Mouse (Mus musculus): ENCODE results near the gene Stx1a. TPM values are rescaled to one million over a fixed set of nuclear protein-coding genes. Genes with fewer than 3 reads are reported as not detected.
A peak's percentile ranks its signal among the peaks of the same experiment; 100 is the strongest.

Gene Stx1a
- polyA plus RNA-seq, 2 experiments: 11.4 to 39.2 TPM

DNA sequence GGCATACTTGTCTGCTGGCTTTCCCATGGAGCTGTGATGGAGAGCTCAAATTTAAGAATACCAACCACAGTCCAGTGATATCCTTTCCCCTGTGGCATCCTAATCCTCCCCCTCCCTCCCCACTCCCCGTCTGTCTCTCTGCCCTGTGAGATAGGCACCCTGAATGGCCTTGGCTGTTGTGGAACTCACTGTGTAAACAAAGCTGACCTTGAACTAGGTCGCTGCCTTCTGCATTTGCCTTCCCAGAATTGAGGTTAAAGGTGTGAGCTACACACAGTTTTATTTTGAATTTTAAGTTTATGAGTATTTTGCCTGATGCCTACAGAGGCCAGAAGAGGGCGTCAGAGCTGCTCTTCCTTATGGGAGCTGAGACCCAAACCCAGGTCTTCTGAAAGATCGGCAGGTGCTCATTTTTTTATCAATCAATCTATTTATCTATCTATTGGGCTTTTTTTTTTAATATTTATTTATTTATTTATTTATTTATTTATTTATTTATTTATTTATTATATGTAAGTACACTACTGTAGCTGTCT, 7.0 kb upstream of the Stx1a start:
- H3K4me3 ChIP-seq (replicated peaks; ENCODE audit: low read length): no peak overlapping the region
- no peaks in the 10 kb centered on the region for H3K27me3 ChIP-seq (ENCODE audit: control insufficient read depth, insufficient read depth, low read length)
- H3K27ac ChIP-seq (replicated peaks; ENCODE audit: low read depth, low read length): no peak overlapping the region
- no peaks in the 10 kb centered on the region for H3K9me3 ChIP-seq (ENCODE audit: control insufficient read depth, low read length)
- TF ChIP-seq POLR2A (IDR thresholded peaks at IDR 0.05; ENCODE audit: borderline replicate concordance, extremely low read depth, insufficient read depth, insufficient read length): no peak
- DNase-seq (ENCODE audit: low spot score) (no peak), ATAC-seq (ENCODE audit: low FRiP score, low read depth) (no peak)
- peaks cover 2% of the 10 kb centered on the region; the same call in 1 of the 2 replicates for H3K4me1 ChIP-seq (ENCODE audit: control insufficient read depth, insufficient read depth, low read length)
- 52% methylated on average over 4 of the region's 4 CpGs for WGBS
- H3K4me2 ChIP-seq (replicated peaks; ENCODE audit: low read depth, low read length, severe bottlenecking): no peak overlapping the region
- no peak overlapping the region for H3K9ac ChIP-seq (ENCODE audit: low read depth, low read length, severe bottlenecking)
- H3K36me3 ChIP-seq (ENCODE audit: control insufficient read depth, insufficient read depth, low read length): no peaks in the 10 kb centered on the region

- no peak overlapping the region for H3K27ac ChIP-seq (replicated peaks; ENCODE audit: low read depth, low read length)
- DNase-seq (ENCODE audit: low spot score) (peak; percentile 54), ATAC-seq (ENCODE audit: low FRiP score, low read depth) (no peak)
- no peaks in the 10 kb centered on the region for H3K9me3 ChIP-seq (ENCODE audit: control insufficient read depth, low read length)
- peaks cover 34% of the 10 kb centered on the region for H3K4me1 ChIP-seq (ENCODE audit: control insufficient read depth, insufficient read depth, low read length)
- H3K4me2 ChIP-seq (replicated peaks; ENCODE audit: low read depth, low read length, severe bottlenecking): no peak overlapping the region
- WGBS: 62% methylated on average over 6 of the region's 6 CpGs
- no peaks in the 10 kb centered on the region for H3K27me3 ChIP-seq (ENCODE audit: control insufficient read depth, insufficient read depth, low read length)
- H3K36me3 ChIP-seq (ENCODE audit: control insufficient read depth, insufficient read depth, low read length): no peaks in the 10 kb centered on the region
- H3K4me3 ChIP-seq (replicated peaks; ENCODE audit: low read length): no peak overlapping the region
- no peak for TF ChIP-seq POLR2A (IDR thresholded peaks at IDR 0.05; ENCODE audit: borderline replicate concordance, extremely low read depth, insufficient read depth, insufficient read length)
- H3K9ac ChIP-seq (ENCODE audit: low read depth, low read length, severe bottlenecking): no peak overlapping the region
These were observed 1.5 kb upstream of the Stx1a start for GRCm38 (mm10) chr5:135021814-135022213.

- Histone ChIP-seq H3K27ac (replicated peaks; ENCODE audit: low read depth, low read length) (no peak overlapping the region), H3K36me3 (ENCODE audit: control insufficient read depth, insufficient read depth, low read length) (no peaks in the 10 kb centered on the region), H3K9ac (ENCODE audit: low read depth, low read length, severe bottlenecking) (0 out of 2 replicates have a peak overlapping the region, but pooled peaks have one; percentile 25), H3K4me3 (replicated peaks; ENCODE audit: low read length) (peak overlapping the region; percentile 68), H3K4me1 (ENCODE audit: control insufficient read depth, insufficient read depth, low read length) (peaks cover 45% of the 10 kb centered on the region), H3K27me3 (ENCODE audit: control insufficient read depth, insufficient read depth, low read length) (no peaks in the 10 kb centered on the region), H3K4me2 (replicated peaks; ENCODE audit: low read depth, low read length, severe bottlenecking) (peak overlapping the region; percentile 92), H3K9me3 (ENCODE audit: control insufficient read depth, low read length) (no peaks in the 10 kb centered on the region)
- DNase-seq (ENCODE audit: low spot score) (no peak), ATAC-seq (ENCODE audit: low FRiP score, low read depth) (no peak)
- 34% methylated on average over 11 of the region's 11 CpGs for WGBS
- no peak for TF ChIP-seq POLR2A (IDR thresholded peaks at IDR 0.05; ENCODE audit: borderline replicate concordance, extremely low read depth, insufficient read depth, insufficient read length)
These were observed 1.5 kb downstream of the Stx1a start for GRCm38 (mm10) chr5:135024665-135025224.

DNA sequence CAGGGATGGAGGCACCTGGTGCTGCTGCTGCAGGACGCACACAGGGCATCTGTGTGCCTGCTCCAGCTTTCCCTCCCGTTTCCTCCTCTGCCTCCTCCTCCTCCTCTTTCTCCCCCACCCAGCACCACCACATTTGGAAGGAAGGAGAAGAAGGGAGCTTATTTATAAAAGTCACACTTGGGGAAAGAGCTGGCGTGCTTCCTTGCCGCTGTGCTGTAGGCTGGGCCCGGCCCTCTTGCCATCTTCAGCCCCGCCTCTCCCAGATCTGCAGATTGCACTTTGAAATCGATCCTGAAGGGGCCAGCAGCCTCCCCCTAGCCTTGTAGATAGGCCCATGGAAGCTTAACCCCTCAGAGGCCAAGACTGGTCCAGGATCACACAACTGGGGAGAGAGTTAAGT, 2.6 kb downstream of the Stx1a start:
- Histone ChIP-seq H3K27me3 (ENCODE audit: control insufficient read depth, insufficient read depth, low read length) (no peaks in the 10 kb centered on the region), H3K9me3 (ENCODE audit: control insufficient read depth, low read length) (no peaks in the 10 kb centered on the region), H3K4me1 (ENCODE audit: control insufficient read depth, insufficient read depth, low read length) (peaks cover 45% of the 10 kb centered on the region), H3K36me3 (ENCODE audit: control insufficient read depth, insufficient read depth, low read length) (no peaks in the 10 kb centered on the region), H3K4me2 (replicated peaks; ENCODE audit: low read depth, low read length, severe bottlenecking) (peak overlapping the region; percentile 29; the same call in 1 of the 2 replicates), H3K9ac (ENCODE audit: low read depth, low read length, severe bottlenecking) (peak overlapping the region; percentile 13; the same call in 1 of the 2 replicates), H3K4me3 (replicated peaks; ENCODE audit: low read length) (no peak overlapping the region), H3K27ac (replicated peaks; ENCODE audit: low read depth, low read length) (no peak overlapping the region)
- DNase-seq (ENCODE audit: low spot score) (peak; percentile 11), ATAC-seq (ENCODE audit: low FRiP score, low read depth) (no peak)
- WGBS: 13% methylated on average over 7 of the region's 7 CpGs
- no peak for TF ChIP-seq POLR2A (IDR thresholded peaks at IDR 0.05; ENCODE audit: borderline replicate concordance, extremely low read depth, insufficient read depth, insufficient read length)

GRCm38 (mm10) chr5:135029007-135029854, 5.9 kb downstream of the Stx1a start:
- peaks cover 32% of the 10 kb centered on the region for H3K4me1 ChIP-seq (ENCODE audit: control insufficient read depth, insufficient read depth, low read length)
- peak; percentile 62 for DNase-seq (ENCODE audit: low spot score)
- no peaks in the 10 kb centered on the region for H3K36me3 ChIP-seq (ENCODE audit: control insufficient read depth, insufficient read depth, low read length)
- TF ChIP-seq POLR2A (IDR thresholded peaks at IDR 0.05; ENCODE audit: borderline replicate concordance, extremely low read depth, insufficient read depth, insufficient read length): no peak
- H3K27me3 ChIP-seq (ENCODE audit: control insufficient read depth, insufficient read depth, low read length): no peaks in the 10 kb centered on the region
- H3K4me2 ChIP-seq (replicated peaks; ENCODE audit: low read depth, low read length, severe bottlenecking): no peak overlapping the region
- no peaks in the 10 kb centered on the region for H3K9me3 ChIP-seq (ENCODE audit: control insufficient read depth, low read length)
- no peak overlapping the region; the same call in 1 of the 2 replicates for H3K27ac ChIP-seq (replicated peaks; ENCODE audit: low read depth, low read length)
- WGBS: 45% methylated on average over 15 of the region's 18 CpGs
- no peak overlapping the region for H3K4me3 ChIP-seq (replicated peaks; ENCODE audit: low read length)
- peak overlapping the region; percentile 12 for H3K9ac ChIP-seq (ENCODE audit: low read depth, low read length, severe bottlenecking)
- no peak for ATAC-seq (ENCODE audit: low FRiP score, low read depth)

All from limb, embryonic 14.5 days (tissue).